Mouse (Mus musculus): ENCODE results near the gene Ovol1. TPM values are rescaled to one million over a fixed set of nuclear protein-coding genes. Genes with fewer than 3 reads are reported as not detected.

The Ovol1 gene
- polyA plus RNA-seq (2015; fragmentation: Nextera tagmentation; extraction: Ambion mirVana), result 2.1 and 2.2 TPM in 2 replicates

DNA sequence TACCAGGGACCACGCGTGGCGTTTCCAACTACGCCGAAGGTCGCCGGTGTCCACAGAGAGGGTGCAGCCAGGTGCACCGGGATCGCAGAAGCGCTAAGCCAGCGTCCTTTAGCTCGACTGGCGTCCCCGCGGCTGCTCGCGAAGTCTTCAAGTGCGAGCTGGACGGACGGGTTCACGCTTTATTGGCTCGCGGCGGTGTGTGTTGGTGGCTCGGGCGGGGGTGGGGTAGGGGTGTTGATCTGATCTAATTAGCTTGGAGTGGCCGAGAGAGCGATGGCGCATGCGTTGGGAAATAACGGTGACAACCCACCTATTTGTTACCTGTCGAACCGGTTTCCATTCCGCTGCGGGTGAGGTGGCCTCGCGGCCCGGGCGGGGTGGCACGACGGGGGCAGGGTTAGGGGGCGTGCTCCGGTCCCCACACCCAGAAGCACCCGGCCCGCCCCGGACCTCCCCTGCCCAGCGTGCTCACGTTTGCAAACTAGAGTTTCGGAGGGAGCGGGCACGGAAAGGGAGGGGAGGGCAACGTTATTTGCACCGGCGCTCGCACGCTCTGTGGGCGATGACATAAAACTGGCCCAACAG, at the start of gene Ovol1:
Ovol1 (minus strand) TSS at position 190 of the 585 bp plus-strand sequence.
- H3K9ac ChIP-seq, result peak within 1 kb of the TSS; percentile 31
- H3K4me1 ChIP-seq, result peaks cover 29% of the 10 kb centered on the region
- 1% methylated on average over 57 of the region's 57 CpGs for WGBS
- no peaks in the 10 kb centered on the region for H3K9me3 ChIP-seq
- no peaks in the 10 kb centered on the region for H3K36me3 ChIP-seq
- H3K4me2 ChIP-seq, result peak within 1 kb of the TSS; percentile 85
- H3K4me3 ChIP-seq, result peak within 1 kb of the TSS; percentile 43
- H3K27me3 ChIP-seq, result peaks cover 75% of the 10 kb centered on the region
- peak within 1 kb of the TSS; percentile 56 for H3K27ac ChIP-seq
- ATAC-seq (ENCODE audit: borderline replicate concordance, extremely low read depth, low FRiP score, low TSS enrichment), result peak; percentile 75

GRCm38 (mm10) chr19:5609547-5610404, 49.3 kb upstream of the Ovol1 start, which contains the start of gene Kat5:
Kat5 (minus strand) TSS chr19:5610237.
- WGBS, result 1% methylated on average over 55 of the region's 55 CpGs
- Histone ChIP-seq H3K36me3 (peaks cover 41% of the 10 kb centered on the region), H3K4me3 (peak within 1 kb of the TSS; percentile 78), H3K4me1 (peaks cover 21% of the 10 kb centered on the region), H3K27ac (peak within 1 kb of the TSS; percentile 99), H3K9ac (peak within 1 kb of the TSS; percentile 79), H3K27me3 (no peaks in the 10 kb centered on the region), H3K4me2 (peak within 1 kb of the TSS; percentile 70), H3K9me3 (no peaks in the 10 kb centered on the region)
- ATAC-seq (ENCODE audit: borderline replicate concordance, extremely low read depth, low FRiP score, low TSS enrichment), result peak; percentile 92

DNA sequence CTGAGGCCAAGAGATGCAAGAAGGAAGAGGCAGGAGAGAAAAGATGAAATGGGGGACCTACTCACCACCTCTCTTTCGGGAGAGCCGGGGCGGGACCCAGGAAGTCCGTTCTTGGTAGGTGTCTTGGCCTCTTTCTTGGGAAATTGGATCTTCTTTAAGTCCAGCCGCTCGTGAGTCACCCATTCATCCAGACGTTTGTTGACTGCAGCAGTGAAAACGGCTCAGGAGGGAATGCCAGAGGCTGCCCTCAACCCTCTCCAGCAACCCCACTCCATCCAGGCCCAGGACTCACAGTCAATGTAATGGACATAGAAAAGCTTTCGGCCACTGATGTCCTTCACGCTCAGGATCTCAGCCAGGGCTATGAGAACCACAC, 48.7 kb upstream of the Ovol1 start:
- no peak for ATAC-seq (ENCODE audit: borderline replicate concordance, extremely low read depth, low FRiP score, low TSS enrichment)
- 43% methylated on average over 10 of the region's 10 CpGs for WGBS

DNA sequence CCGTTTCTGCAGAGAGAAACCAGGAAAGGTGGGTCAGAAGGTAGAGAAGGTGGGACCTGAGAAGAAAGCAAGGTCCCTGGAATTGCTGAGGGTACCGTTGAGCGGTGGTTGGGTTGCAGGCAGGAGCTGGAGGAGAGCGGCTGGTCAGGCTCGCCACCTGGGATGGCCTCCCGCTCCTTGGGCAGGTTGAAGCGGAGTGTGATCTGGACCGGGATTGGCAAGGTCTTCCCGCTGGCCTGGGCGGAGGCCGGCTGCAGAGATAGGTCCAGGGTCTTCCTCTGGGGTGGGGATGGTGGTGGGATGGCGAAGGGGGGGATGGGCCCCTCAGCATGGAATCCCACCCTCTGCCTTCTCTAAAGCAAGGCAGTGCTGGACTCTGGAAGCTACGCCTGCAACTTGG, 48.3 kb upstream of the Ovol1 start:
- H3K9me3 ChIP-seq, result no peaks in the 10 kb centered on the region
- H3K4me1 ChIP-seq, result peaks cover 25% of the 10 kb centered on the region
- H3K36me3 ChIP-seq, result peaks cover 52% of the 10 kb centered on the region
- peak overlapping the region; percentile 70 for H3K4me2 ChIP-seq
- peak overlapping the region; percentile 79; the same call in 1 of the 2 replicates for H3K9ac ChIP-seq
- no peak overlapping the region for H3K27ac ChIP-seq
- H3K27me3 ChIP-seq, result no peaks in the 10 kb centered on the region
- 94% methylated on average over 13 of the region's 13 CpGs for WGBS
- H3K4me3 ChIP-seq, result peak overlapping the region; percentile 78
- no peak for ATAC-seq (ENCODE audit: borderline replicate concordance, extremely low read depth, low FRiP score, low TSS enrichment)

More for the DNA sequence above, 48.7 kb upstream of the Ovol1 start:
- Histone ChIP-seq H3K9ac (peak overlapping the region; percentile 79), H3K4me2 (peak overlapping the region; percentile 70), H3K36me3 (peaks cover 47% of the 10 kb centered on the region), H3K27me3 (no peaks in the 10 kb centered on the region), H3K27ac (peak overlapping the region; percentile 99), H3K4me1 (peaks cover 21% of the 10 kb centered on the region), H3K4me3 (peak overlapping the region; percentile 78), H3K9me3 (no peaks in the 10 kb centered on the region)

- ATAC-seq (ENCODE audit: borderline replicate concordance, extremely low read depth, low FRiP score, low TSS enrichment), result no peak
- Histone ChIP-seq H3K4me2 (no peak overlapping the region), H3K9me3 (no peaks in the 10 kb centered on the region), H3K27ac (no peak overlapping the region), H3K27me3 (no peaks in the 10 kb centered on the region), H3K4me3 (no peak overlapping the region), H3K36me3 (peaks cover 60% of the 10 kb centered on the region), H3K4me1 (peaks cover 33% of the 10 kb centered on the region), H3K9ac (0 out of 2 replicates have a peak overlapping the region, but pooled peaks have one; percentile 3)
- WGBS, result 92% methylated on average over 26 of the region's 26 CpGs
These were observed 47.4 kb upstream of the Ovol1 start for GRCm38 (mm10) chr19:5607705-5608410.

- Histone ChIP-seq H3K4me2 (no peak overlapping the region), H3K9me3 (no peaks in the 10 kb centered on the region), H3K36me3 (peaks cover 62% of the 10 kb centered on the region), H3K4me3 (no peak overlapping the region), H3K27ac (no peak overlapping the region), H3K4me1 (peaks cover 39% of the 10 kb centered on the region), H3K27me3 (no peaks in the 10 kb centered on the region), H3K9ac (no peak overlapping the region)
- no peak for ATAC-seq (ENCODE audit: borderline replicate concordance, extremely low read depth, low FRiP score, low TSS enrichment)
- 78% methylated on average over 8 of the region's 8 CpGs for WGBS
These were observed 45.8 kb upstream of the Ovol1 start for GRCm38 (mm10) chr19:5606196-5606595.

GRCm38 (mm10) chr19:5605126-5605525, 44.7 kb upstream of the Ovol1 start:
- no peak overlapping the region for H3K9ac ChIP-seq
- H3K4me3 ChIP-seq, result no peak overlapping the region
- no peaks in the 10 kb centered on the region for H3K9me3 ChIP-seq
- ATAC-seq (ENCODE audit: borderline replicate concordance, extremely low read depth, low FRiP score, low TSS enrichment), result no peak
- H3K27ac ChIP-seq, result no peak overlapping the region
- peaks cover 62% of the 10 kb centered on the region for H3K36me3 ChIP-seq
- H3K4me1 ChIP-seq, result peaks cover 29% of the 10 kb centered on the region
- 92% methylated on average over 7 of the region's 7 CpGs for WGBS
- no peaks in the 10 kb centered on the region for H3K27me3 ChIP-seq
- H3K4me2 ChIP-seq, result no peak overlapping the region

DNA sequence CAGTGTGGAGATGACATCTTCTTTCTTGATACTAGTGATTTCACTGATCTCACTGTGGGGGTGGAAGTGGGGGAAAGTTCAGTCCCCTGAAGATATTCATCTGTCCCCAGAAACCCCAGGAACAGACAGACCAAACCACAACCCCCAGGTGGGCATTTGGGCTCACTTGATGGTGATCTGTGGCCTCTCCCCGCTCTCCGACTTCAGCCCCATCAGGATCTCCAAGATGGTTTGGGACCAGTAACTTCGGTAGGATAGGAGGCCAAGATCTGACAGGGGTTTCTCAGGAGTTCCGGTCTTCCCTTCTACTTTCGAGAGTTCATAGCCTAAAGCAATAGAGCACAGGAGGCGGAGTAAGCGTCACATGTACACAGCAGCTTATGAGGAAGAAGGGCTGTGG, 43.2 kb upstream of the Ovol1 start:
- no peak overlapping the region for H3K4me2 ChIP-seq
- 92% methylated on average over 7 of the region's 7 CpGs for WGBS
- no peak overlapping the region for H3K9ac ChIP-seq
- no peak for ATAC-seq (ENCODE audit: borderline replicate concordance, extremely low read depth, low FRiP score, low TSS enrichment)
- peaks cover 60% of the 10 kb centered on the region for H3K36me3 ChIP-seq
- H3K9me3 ChIP-seq, result no peaks in the 10 kb centered on the region
- H3K4me3 ChIP-seq, result no peak overlapping the region
- no peak overlapping the region for H3K27ac ChIP-seq
- peaks cover 22% of the 10 kb centered on the region for H3K4me1 ChIP-seq
- no peaks in the 10 kb centered on the region for H3K27me3 ChIP-seq

DNA sequence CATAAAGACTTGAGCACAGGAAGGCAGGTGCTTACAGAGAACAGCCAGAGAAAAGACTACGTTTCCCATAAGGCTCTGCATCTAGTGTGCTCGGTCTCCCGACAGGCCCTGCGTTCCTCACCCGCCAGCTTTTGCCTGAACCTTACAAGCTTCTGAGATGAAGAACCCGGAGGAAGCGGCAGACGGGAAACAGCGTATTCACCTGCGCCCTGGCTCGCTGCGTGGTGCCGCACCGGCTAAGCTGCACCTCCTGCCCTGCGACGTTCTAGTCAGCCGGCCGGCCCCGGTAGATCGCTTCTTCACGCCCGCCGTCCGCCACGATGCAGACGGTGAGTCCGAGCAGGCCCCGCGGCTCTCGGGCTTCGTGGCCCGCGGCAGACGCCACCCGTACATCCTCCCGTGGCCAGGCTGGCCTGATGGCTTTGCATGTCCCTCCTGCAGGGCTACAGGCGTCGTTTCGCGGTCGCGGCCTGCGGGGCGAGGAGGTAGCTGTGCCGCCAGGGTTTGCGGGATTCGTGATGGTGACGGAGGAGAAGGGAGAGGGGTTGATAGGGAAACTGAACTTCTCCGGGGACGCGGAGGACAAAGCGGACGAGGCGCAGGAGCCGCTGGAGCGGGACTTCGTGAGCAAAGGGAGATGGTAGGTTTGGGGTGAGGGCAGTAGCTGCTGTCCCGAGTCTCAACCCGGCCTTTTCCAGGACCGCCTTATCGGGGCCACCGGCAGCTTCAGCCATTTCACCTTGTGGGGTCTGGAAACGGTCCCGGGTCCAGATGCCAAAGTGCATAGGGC, 41.5 kb upstream of the Ovol1 start, which contains the start of gene Rnaseh2c:
Rnaseh2c (plus strand) TSS at position 122 of the 790 bp plus-strand sequence.
- Histone ChIP-seq H3K4me1 (peaks cover 19% of the 10 kb centered on the region), H3K27ac (peak within 1 kb of the TSS; percentile 80), H3K36me3 (peaks cover 42% of the 10 kb centered on the region), H3K4me2 (peak within 1 kb of the TSS; percentile 73), H3K27me3 (no peaks in the 10 kb centered on the region), H3K4me3 (peak within 1 kb of the TSS; percentile 79), H3K9ac (peak within 1 kb of the TSS; percentile 87), H3K9me3 (no peaks in the 10 kb centered on the region)
- WGBS, result under 1% methylated on average over 64 of the region's 64 CpGs
- peak; percentile 74; the same call in 1 of the 2 replicates for ATAC-seq (ENCODE audit: borderline replicate concordance, extremely low read depth, low FRiP score, low TSS enrichment)

GRCm38 (mm10) chr19:5599224-5599623, 38.8 kb upstream of the Ovol1 start:
- H3K4me1 ChIP-seq, result peaks cover 19% of the 10 kb centered on the region
- H3K27me3 ChIP-seq, result no peaks in the 10 kb centered on the region
- no peak overlapping the region for H3K27ac ChIP-seq
- H3K9ac ChIP-seq, result no peak overlapping the region
- ATAC-seq (ENCODE audit: borderline replicate concordance, extremely low read depth, low FRiP score, low TSS enrichment), result no peak
- no peaks in the 10 kb centered on the region for H3K9me3 ChIP-seq
- no peak overlapping the region for H3K4me2 ChIP-seq
- H3K4me3 ChIP-seq, result no peak overlapping the region
- 72% methylated on average over 4 of the region's 4 CpGs for WGBS
- H3K36me3 ChIP-seq, result peaks cover 15% of the 10 kb centered on the region

DNA sequence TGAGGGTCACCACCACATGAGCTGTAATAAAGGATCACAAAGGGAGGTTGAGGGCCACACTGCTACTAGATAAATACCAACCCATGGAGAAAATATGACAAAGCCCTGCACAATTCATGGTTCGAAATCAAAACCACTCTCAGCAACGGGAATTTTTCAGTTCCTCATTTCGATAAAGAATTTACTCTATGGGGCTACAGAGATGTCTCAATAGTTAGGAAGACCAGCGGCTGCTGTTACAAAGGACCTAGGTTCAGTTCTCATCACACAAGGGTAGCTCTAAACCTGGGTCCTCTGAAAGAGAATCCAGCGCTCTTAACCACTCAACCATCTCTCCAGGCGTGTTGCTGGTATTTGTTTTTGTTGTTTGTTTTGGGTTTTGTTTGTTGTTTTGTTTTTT, 31.4 kb upstream of the Ovol1 start:
- Histone ChIP-seq H3K27me3 (no peaks in the 10 kb centered on the region), H3K9ac (no peak overlapping the region), H3K4me3 (no peak overlapping the region), H3K4me2 (no peak overlapping the region), H3K9me3 (no peaks in the 10 kb centered on the region), H3K36me3 (no peaks in the 10 kb centered on the region), H3K27ac (no peak overlapping the region), H3K4me1 (no peaks in the 10 kb centered on the region)
- ATAC-seq (ENCODE audit: borderline replicate concordance, extremely low read depth, low FRiP score, low TSS enrichment), result no peak
- WGBS, result 85% methylated on average over 6 of the region's 6 CpGs

Data from lung, embryonic 15.5 days (tissue).